Mouse (Mus musculus) lung, embryonic 16.5 days (tissue): ENCODE data around the gene Nop9. TPM values are rescaled to one million over a fixed set of nuclear protein-coding genes. Genes with fewer than 3 reads are reported as not detected.

ENCODE experiments used
- ATAC-seq: fragments of 200-750 bp; cut with Nextera tagmentation; 2 replicates; pipeline ENCODE4 v1.8.0; 2017; ENCODE audit warnings: low read depth, mild to moderate bottlenecking, moderate library complexity
- H3K27ac ChIP-seq: fragments of 300-500 bp; sonication (generic); 2 replicates; pipeline ENCODE4 v1.5.1; 2014; ENCODE audit warnings: mild to moderate bottlenecking, control low read depth, low read length
- H3K27me3 ChIP-seq: fragments of 300-500 bp; sonication (generic); 2 replicates; pipeline ENCODE4 v1.6.1; 2014; ENCODE audit warnings: low read depth, low read length, mixed read lengths; ENCODE audit not compliant: control insufficient read depth, insufficient read depth
- H3K36me3 ChIP-seq: fragments of 300-500 bp; sonication (generic); 2 replicates; pipeline ENCODE4 v1.6.1; 2014; ENCODE audit warnings: low read length; ENCODE audit not compliant: control insufficient read depth, insufficient read depth
- H3K4me1 ChIP-seq: fragments of 300-500 bp; sonication (generic); replicated peaks from 2 replicates; pipeline ENCODE4 v1.6.1; 2014; ENCODE audit warnings: low read length, mixed read lengths; ENCODE audit not compliant: control insufficient read depth, insufficient read depth
- H3K4me2 ChIP-seq: fragments of 300-500 bp; sonication (generic); 2 replicates; pipeline ENCODE4 v1.6.1; 2014; ENCODE audit warnings: low read depth, low read length, control low read depth
- H3K4me3 ChIP-seq: fragments of 300-500 bp; sonication (generic); 2 replicates; pipeline ENCODE4 v1.5.1; 2014; ENCODE audit warnings: mild to moderate bottlenecking, low read length, control low read depth
- H3K9ac ChIP-seq: fragments of 300-500 bp; sonication (generic); 2 replicates; pipeline ENCODE4 v1.6.1; 2014; ENCODE audit warnings: low read length, control low read depth
- H3K9me3 ChIP-seq: fragments of 300-500 bp; sonication (generic); 2 replicates; pipeline ENCODE4 v1.6.1; 2016; ENCODE audit warnings: low read length; ENCODE audit not compliant: control insufficient read depth
- WGBS: fragments of 180-500 bp; shearing (Covaris S2); extraction: QIAGEN DNeasy Blood & Tissue Kit; methylation state at CpG from one replicate; pipeline ENCODE4 v1.1.7; 2014; 5-methylcytosine and 5-hydroxymethylcytosine counted together
- polyA plus RNA-seq: library from polyadenylated mRNA; unstranded; fragments of >200 nt; fragmentation: Nextera tagmentation; extraction: Ambion mirVana; gene quantifications from 2 replicates; pipeline ENCODE4 v1.2.1, GENCODE M21; 2015

Gene Nop9
- polyA plus RNA-seq, 1 experiment from 2014 or later = 32.6 TPM

DNA sequence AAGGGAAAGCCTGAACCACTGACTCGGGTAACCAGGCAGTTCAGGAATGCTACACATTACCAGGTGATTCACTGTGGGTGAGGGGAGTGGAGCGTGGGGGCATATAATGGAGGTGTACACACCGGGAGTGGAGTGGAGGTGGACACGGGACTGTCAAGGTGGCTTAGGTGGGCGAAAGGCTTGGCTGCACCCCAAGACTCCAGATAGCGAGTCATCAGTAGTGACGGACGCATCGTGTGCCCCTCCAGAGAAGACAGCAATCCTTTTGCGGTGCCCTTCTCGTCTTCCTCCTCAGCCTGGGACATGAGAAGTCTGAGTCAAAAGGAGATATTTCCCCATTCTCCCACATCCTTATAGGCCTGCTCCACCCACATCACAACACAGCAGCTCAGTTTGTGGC, 32.3 kb downstream of the Nop9 start:
- Histone ChIP-seq H3K4me2 (no peak overlapping the region), H3K9me3 (no peaks in the 10 kb centered on the region), H3K27me3 (peaks cover 2% of the 10 kb centered on the region; the same call in 1 of the 2 replicates), H3K27ac (no peak overlapping the region), H3K4me1 (peaks cover 14% of the 10 kb centered on the region), H3K9ac (no peak overlapping the region), H3K36me3 (no peaks in the 10 kb centered on the region), H3K4me3 (no peak overlapping the region)
- WGBS = 86% methylated on average over 11 of the region's 11 CpGs
- ATAC-seq = no peak

DNA sequence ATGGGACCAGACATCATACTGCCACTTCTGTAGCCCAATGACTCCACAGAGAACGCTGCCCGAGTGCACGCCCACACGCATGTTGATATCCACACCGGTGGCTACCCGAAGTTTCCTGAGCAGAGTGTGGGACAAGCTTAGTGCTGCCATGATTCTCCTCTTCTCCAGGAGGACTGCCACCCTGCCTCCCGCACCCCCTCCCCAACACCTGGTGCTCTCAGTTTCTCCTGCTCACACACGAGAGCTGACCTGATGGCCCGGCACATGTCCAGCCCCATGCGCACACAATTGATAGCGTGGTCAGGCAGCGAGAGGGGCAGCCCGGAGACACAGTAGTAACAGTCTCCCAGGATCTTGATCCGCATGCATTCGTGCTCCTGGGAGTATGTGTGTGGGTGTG, 33.2 kb downstream of the Nop9 start:
- H3K27ac ChIP-seq = no peak overlapping the region
- no peaks in the 10 kb centered on the region for H3K9me3 ChIP-seq
- peaks cover 2% of the 10 kb centered on the region; the same call in 1 of the 2 replicates for H3K27me3 ChIP-seq
- H3K4me3 ChIP-seq = no peak overlapping the region
- no peak overlapping the region for H3K9ac ChIP-seq
- 83% methylated on average over 14 of the region's 15 CpGs for WGBS
- ATAC-seq = no peak
- peaks cover 14% of the 10 kb centered on the region for H3K4me1 ChIP-seq
- no peak overlapping the region for H3K4me2 ChIP-seq
- no peaks in the 10 kb centered on the region for H3K36me3 ChIP-seq

DNA sequence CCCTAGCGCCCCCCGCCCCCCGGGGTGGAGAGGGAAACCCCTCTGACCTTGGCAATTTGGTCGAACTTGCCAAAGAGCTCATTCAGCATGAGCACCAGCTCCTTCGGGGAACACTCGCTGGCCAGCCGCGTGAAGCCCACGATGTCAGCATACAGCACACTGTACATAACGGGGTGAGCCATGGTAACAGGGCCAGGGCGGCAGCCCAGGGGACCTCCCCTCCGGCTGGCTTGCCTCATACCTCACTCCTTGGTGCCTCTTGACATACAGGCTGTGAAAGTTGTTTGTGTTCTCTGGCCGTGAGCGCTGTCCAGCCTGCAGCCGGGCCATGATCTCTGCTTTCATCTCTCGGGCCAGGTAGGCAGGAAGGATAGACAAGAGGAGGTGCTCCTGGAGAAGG, 34.2 kb downstream of the Nop9 start:
- H3K27me3 ChIP-seq = peaks cover 2% of the 10 kb centered on the region
- H3K4me1 ChIP-seq = peaks cover 14% of the 10 kb centered on the region
- no peak overlapping the region for H3K4me3 ChIP-seq
- no peaks in the 10 kb centered on the region for H3K36me3 ChIP-seq
- H3K4me2 ChIP-seq = no peak overlapping the region
- no peak overlapping the region for H3K9ac ChIP-seq
- WGBS = 28% methylated on average over 16 of the region's 16 CpGs
- no peaks in the 10 kb centered on the region for H3K9me3 ChIP-seq
- H3K27ac ChIP-seq = no peak overlapping the region
- ATAC-seq = no peak

DNA sequence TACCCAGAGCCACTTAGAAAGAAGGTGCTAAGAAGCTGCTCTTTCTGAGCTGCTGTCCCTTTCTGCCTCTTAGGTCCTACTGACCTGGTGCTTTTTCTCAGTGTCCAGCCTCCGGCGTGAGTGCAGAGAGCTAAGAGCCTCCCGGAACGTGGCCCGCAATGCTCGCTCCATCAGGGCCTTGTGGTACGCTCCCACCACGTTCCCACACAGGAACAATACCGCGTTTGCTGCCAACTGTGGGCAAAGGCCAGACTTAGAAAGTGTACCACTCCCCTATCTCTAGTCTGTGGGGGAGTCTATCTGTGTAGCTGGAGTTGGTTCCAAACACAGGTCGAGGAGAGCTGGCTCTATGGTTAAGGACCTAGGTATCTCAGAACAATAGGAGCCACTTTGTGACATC, 35.2 kb downstream of the Nop9 start:
- no peaks in the 10 kb centered on the region for H3K36me3 ChIP-seq
- H3K4me2 ChIP-seq = no peak overlapping the region
- H3K9ac ChIP-seq = no peak overlapping the region
- no peak overlapping the region for H3K27ac ChIP-seq
- H3K4me1 ChIP-seq = peaks cover 14% of the 10 kb centered on the region
- whole genome bisulfite sequencing = 80% methylated on average over 11 of the region's 11 CpGs
- no peaks in the 10 kb centered on the region for H3K9me3 ChIP-seq
- no peak for ATAC-seq
- no peak overlapping the region for H3K4me3 ChIP-seq
- H3K27me3 ChIP-seq = peaks cover 2% of the 10 kb centered on the region

DNA sequence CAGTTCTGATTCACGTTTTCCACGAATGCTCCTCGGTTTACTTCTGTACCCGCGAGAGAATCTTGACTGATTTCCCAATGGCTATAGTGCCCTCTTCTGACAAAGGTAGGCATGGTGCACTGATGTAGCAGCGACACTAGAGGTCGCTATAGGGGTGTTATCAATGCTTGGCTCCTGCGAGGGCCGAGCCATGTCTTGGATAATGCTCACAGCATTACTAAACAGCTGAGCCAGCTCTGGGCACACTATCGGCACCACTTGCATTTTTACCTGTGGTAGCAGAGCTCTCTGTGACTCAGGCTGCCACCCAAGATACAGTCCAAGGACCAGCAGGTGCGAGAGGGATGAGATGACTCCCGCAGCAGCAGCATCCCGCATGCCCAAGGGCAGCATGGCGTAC, 35.8 kb downstream of the Nop9 start:
- Histone ChIP-seq H3K4me2 (peak overlapping the region; percentile 45), H3K9me3 (no peaks in the 10 kb centered on the region), H3K4me1 (peaks cover 14% of the 10 kb centered on the region), H3K27me3 (peaks cover 3% of the 10 kb centered on the region), H3K36me3 (no peaks in the 10 kb centered on the region), H3K27ac (no peak overlapping the region), H3K4me3 (peak overlapping the region; percentile 30), H3K9ac (0 out of 2 replicates have a peak overlapping the region, but pooled peaks have one; percentile 29)
- 17% methylated on average over 14 of the region's 14 CpGs for WGBS
- peak; percentile 64 for ATAC-seq

DNA sequence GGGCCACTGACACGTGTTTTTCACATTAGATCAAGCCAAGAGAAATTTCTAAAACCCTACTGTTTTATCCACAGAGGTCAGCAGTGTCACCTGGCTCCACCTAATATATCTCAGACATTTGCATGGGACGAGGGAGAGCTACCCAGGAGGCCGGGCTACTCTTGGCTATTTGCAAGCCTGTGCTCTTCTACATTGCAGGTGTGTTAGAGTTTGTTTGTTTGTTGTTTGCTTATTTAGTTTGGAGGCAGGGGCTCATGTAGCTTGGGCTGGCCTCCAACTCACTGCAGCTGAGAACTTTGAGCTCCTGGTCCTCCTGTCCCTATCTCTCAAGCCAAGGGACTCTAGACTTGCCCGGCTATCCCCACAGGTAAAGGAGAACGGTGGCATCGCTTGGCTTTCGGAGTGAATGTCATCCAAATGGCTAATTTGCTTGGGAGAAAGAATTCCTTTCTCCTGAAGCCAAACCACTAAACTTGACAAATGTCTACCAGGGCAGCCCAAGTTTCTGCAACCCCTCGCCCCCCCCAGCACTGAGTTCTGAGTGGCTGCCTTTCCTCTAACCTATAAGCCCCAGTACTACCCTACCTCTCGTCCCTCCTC, 37.0 kb downstream of the Nop9 start:
- peak overlapping the region; percentile 69 for H3K27ac ChIP-seq
- peaks cover 14% of the 10 kb centered on the region for H3K4me1 ChIP-seq
- ATAC-seq = no peak
- H3K4me3 ChIP-seq = peak overlapping the region; percentile 56
- H3K27me3 ChIP-seq = peaks cover 6% of the 10 kb centered on the region
- WGBS = 46% methylated on average over 9 of the region's 9 CpGs
- peak overlapping the region; percentile 76 for H3K4me2 ChIP-seq
- no peaks in the 10 kb centered on the region for H3K9me3 ChIP-seq
- H3K36me3 ChIP-seq = no peaks in the 10 kb centered on the region
- peak overlapping the region; percentile 72 for H3K9ac ChIP-seq

DNA sequence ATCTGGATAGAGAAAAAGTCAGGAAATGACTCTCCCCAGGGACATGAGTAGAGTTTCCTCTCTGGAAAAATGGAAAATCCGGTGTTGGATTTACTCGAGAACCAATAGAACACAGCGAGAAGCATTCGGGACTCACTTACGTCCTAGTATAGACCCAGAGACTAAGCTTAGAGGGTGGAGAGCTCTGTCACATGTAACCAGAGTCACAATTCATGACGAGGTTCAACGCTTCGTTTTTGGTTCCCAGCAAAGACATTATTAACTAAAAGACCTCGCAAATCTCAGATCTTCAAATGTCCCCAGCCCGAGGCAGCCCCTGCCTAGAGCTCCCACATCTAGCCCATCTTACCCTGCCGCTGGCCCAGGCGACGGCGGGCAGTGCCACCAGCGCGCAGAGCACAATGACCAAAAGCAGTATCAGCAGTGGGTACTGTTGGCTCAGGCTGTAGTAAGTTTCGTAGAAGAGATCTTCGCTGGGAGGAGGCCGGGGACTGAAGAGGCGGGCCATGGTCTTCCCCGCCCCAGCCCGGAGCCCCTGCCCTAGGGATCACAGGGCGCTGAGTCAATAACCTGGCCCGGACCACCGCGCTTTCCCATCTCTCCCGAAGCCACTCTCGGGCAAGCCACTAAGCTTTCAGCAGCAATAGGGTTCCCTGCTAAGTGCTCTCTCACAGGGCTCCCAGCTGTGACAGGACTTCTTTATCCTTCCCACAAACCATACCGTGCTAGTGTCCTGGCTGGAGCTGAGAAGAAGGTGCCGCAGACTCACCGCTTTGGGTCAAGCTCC, 37.9 kb downstream of the Nop9 start:
- Histone ChIP-seq H3K9ac (peak overlapping the region; percentile 72), H3K27me3 (peaks cover 12% of the 10 kb centered on the region)
- peak; percentile 77 for ATAC-seq

DNA sequence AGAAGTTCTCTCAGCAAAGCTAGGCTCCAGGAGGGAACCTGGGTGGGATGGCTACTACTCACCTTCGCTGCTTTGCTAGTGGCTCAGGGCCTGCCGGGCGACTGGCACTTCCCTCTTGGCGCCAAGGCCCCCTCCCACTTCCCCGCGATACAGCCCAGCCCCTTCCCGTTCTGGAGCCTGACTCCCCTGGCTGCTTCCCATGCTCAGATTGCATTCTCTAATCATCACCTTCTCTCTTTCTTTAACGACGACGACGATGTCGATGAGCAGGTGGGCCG, 38.4 kb downstream of the Nop9 start, which contains the start of gene Adcy4:
Adcy4 (minus strand) TSS at position 138 of the 278 bp plus-strand sequence.
- H3K9ac ChIP-seq = peak within 1 kb of the TSS; percentile 72
- no peaks in the 10 kb centered on the region for H3K9me3 ChIP-seq
- WGBS = 6% methylated on average over 13 of the region's 13 CpGs
- peak within 1 kb of the TSS; percentile 76 for H3K4me2 ChIP-seq
- peak within 1 kb of the TSS; percentile 56 for H3K4me3 ChIP-seq
- H3K4me1 ChIP-seq = peaks cover 23% of the 10 kb centered on the region
- peak within 1 kb of the TSS; percentile 83 for H3K27ac ChIP-seq
- 0 out of 2 replicates have a peak, but pooled peaks have one; percentile 24 for ATAC-seq
- H3K27me3 ChIP-seq = peaks cover 13% of the 10 kb centered on the region
- no peaks in the 10 kb centered on the region for H3K36me3 ChIP-seq

More for the DNA sequence above, 37.9 kb downstream of the Nop9 start:
- H3K27ac ChIP-seq = peak overlapping the region; percentile 83
- H3K4me3 ChIP-seq = peak overlapping the region; percentile 56
- H3K4me2 ChIP-seq = peak overlapping the region; percentile 76
- H3K36me3 ChIP-seq = no peaks in the 10 kb centered on the region
- H3K9me3 ChIP-seq = no peaks in the 10 kb centered on the region
- WGBS = 2% methylated on average over 31 of the region's 31 CpGs
- peaks cover 21% of the 10 kb centered on the region for H3K4me1 ChIP-seq

DNA sequence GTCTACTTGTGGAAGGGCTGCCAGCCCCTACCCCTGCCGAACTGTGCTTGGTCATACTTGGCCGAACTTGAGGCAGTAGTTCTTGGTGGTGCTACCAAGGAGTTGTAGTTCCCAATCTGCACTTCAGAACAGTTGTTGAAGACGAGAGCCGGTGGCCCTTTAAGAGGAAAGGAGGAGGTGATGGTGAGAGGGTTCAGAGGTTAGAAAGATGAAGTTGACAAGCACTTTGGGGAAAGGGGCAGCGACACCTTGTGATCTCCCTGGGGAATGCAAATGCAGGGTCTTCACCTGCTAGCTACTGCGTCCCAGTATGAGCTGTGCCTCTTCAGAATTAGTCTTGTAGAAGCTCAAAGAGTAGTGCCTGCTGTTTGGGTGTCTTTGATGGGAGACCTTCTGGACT, 39.7 kb downstream of the Nop9 start:
- no peak overlapping the region for H3K27ac ChIP-seq
- H3K4me3 ChIP-seq = no peak overlapping the region
- H3K4me1 ChIP-seq = peaks cover 23% of the 10 kb centered on the region
- H3K9me3 ChIP-seq = no peaks in the 10 kb centered on the region
- no peak for ATAC-seq
- no peak overlapping the region for H3K9ac ChIP-seq
- H3K36me3 ChIP-seq = no peaks in the 10 kb centered on the region
- H3K27me3 ChIP-seq = peaks cover 13% of the 10 kb centered on the region
- H3K4me2 ChIP-seq = no peak overlapping the region
- WGBS = 28% methylated on average over 6 of the region's 6 CpGs
